Mouse (Mus musculus) G1E-ER4 (cell line): Measurements from ENCODE around the gene Lrrc4c. TPM values are rescaled to one million over a fixed set of nuclear protein-coding genes. Genes with fewer than 3 reads are reported as not detected.

Source experiments
- GATA1 ChIP-seq: IDR thresholded peaks from one replicate; pipeline ENCODE4 v1.8.0; 2012; ENCODE audit warnings: low read length, inconsistent platforms
- polyA plus RNA-seq: library from polyadenylated mRNA; stranded (reverse); fragments of >175 nt; gene quantifications from 2 replicates; pipeline ENCODE4 v1.2.3, GENCODE M21; 2012

Lrrc4c gene
- polyA plus RNA-seq, 1 experiment: not detected

DNA sequence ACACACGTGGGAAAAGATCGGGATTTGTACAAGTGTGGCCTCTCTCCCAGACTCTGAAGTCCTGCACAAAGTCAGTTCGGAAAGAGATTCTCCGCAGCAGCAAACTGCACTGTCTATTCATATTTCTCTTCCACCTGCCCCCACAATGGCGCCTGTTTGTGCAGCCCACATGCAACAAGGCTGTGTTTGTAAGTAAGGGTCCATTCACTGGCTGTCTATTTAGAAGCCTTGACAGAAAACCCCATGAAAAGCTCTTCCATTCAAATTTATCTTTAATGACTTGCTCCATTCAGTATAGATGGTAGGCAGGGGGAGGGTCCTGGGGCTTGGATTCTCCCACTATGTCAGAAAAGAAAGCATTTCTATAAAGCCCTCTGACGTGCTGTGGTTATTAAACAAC, 157.7 kb downstream of the Lrrc4c start:
- TF ChIP-seq GATA1: no peak

DNA sequence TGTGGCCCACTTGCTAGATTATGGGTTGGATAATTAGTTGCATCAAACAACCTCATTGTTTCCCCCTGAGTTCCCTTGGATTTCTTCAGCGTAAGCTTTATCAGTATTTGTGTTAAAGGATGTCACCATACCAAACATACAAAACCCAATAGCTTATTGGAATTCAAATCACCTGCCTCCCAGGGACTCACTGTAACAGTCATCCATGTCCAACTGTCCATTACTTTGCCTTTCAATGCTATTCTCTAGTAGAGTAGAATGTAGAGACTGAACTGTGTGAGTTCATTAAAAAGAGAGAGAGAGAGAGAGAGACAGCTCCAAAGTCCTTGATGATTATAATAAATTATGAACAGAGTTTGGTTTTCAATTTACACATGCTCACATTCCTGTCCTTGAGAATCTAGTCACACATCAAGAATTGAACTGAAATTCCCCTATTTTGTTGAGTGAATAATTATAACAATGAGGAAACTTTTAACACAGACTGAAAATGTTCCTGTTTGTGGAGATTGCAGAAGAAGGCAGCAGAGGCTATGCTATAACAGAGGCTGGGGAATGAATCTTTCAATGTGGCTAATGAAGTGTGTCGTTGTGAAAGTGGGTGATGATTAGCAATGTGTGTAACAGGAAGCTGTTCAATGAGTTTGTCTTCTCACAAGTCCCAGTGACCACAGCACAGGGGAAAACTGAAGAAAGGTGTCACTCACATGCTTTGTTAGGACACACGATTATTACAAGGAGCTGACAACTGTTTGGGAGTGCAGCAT, 181.3 kb downstream of the Lrrc4c start:
- TF ChIP-seq GATA1: no peak

- TF ChIP-seq GATA1: no peak
Observed at GRCm38 (mm10) chr2:96504140-96504539, 186.2 kb downstream of the Lrrc4c start.

- no peak for TF ChIP-seq GATA1
Observed at GRCm38 (mm10) chr2:96505641-96506040, 187.7 kb downstream of the Lrrc4c start.

- no peak for TF ChIP-seq GATA1
Observed at GRCm38 (mm10) chr2:96508991-96509390, 191.0 kb downstream of the Lrrc4c start.

GRCm38 (mm10) chr2:96537469-96537868, 219.5 kb downstream of the Lrrc4c start:
- no peak for TF ChIP-seq GATA1

- TF ChIP-seq GATA1: no peak
Observed at GRCm38 (mm10) chr2:96547171-96547570, 229.2 kb downstream of the Lrrc4c start.

DNA sequence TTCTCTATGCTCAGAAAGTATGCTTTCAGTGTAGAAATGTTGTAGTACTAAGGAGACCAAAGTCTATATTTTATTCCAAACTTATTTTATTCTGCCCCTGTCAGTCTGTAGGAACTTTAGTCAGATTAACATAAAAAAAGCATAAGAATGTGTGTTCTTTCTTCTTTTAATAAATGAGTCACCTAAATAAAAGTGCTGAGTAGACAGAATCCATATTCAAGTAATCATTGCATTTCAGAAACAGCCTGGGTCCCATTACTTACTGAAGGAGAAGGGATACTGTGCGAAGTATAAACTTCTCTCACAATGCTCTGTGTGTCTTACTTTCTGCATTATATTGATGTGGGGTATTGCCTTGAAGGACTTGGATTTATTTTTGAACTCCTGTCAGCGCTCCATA, 255.8 kb downstream of the Lrrc4c start:
- no peak for TF ChIP-seq GATA1

- TF ChIP-seq GATA1: no peak
Observed at GRCm38 (mm10) chr2:96577701-96578100, 259.7 kb downstream of the Lrrc4c start.

GRCm38 (mm10) chr2:96580136-96580733, 262.3 kb downstream of the Lrrc4c start:
- no peak for TF ChIP-seq GATA1

- no peak for TF ChIP-seq GATA1
Observed at GRCm38 (mm10) chr2:96585665-96586064, 267.7 kb downstream of the Lrrc4c start.

DNA sequence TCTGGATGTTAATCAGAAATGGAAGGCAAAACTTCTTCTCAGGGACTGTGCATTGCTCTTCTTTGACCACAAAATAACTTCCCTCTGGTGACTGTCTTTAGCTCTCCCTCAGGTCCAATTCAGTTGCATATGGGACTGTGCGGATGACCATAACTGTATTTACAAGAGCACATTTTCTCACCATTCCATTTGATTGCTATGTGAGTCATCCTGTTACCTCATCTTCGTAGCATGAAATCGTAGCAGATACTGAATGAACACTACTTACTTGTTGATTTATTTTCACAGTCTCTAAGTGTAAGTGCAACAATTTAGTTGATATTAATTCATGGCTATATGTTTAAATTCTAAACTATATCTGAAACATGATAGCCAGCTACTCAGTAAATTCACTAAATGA, 286.8 kb downstream of the Lrrc4c start:
- no peak for TF ChIP-seq GATA1

DNA sequence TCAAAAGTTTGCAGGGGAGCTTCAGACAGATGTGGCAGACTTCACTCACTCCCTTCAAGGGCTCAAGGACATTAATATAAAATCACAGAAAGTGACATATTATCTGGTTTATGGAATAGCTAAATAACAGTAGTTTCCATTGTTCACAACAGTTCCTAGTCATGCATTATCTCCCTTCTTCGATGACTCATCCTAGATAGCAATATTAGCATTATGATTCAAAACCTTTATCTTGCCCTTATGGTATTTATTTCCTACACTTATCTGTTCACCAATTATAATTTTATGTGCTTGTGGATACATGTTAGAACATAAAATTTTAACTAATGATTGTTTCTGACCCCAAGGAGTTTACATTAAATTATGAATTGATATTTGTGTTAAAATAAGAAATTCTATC, 296.2 kb downstream of the Lrrc4c start:
- TF ChIP-seq GATA1: no peak

GRCm38 (mm10) chr2:96618691-96619205, 300.8 kb downstream of the Lrrc4c start:
- TF ChIP-seq GATA1: no peak

DNA sequence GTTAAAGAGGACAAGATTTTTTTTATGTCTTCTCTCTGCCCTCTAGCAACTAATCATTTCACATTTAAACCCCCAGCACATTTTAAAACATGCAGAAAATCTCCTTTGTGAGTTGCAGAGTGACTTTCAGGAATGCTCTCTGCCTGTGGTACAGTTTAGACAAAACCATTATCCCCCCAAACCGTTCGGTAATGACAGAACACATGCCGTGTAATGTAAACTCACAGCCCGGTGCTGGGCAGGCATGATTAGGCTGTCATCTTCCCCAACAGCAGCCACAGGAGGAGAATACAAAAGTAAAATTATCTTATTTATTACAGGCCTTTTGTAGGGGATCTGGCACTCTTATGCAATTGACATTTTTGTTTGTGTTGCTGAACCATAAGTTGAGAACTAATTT, 349.1 kb downstream of the Lrrc4c start:
- TF ChIP-seq GATA1: no peak

GRCm38 (mm10) chr2:96681806-96682205, 363.8 kb downstream of the Lrrc4c start:
- TF ChIP-seq GATA1: no peak

DNA sequence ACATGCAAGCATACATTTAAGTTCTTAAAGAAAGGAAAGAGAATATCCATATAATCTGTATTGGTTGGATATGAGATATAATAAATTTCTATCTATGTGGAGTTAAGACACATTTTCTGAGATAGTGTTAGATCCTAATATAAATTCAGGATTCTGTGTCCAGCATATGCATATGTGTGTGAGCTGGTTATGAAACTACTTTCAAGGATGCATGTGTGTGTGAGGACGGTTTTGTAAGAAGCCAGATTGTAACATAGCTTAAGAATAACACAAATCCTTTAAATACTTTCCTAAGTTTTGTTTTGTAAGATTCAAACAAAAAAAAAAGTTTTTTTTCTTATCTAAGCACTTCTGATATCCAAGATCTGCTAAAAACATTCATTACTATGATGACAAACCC, 367.4 kb downstream of the Lrrc4c start:
- no peak for TF ChIP-seq GATA1

- no peak for TF ChIP-seq GATA1
Observed at GRCm38 (mm10) chr2:96705004-96705403, 387.0 kb downstream of the Lrrc4c start.
